Mouse (Mus musculus) neural tube, embryonic 14.5 days (tissue): ENCODE data around the gene Uggt1. TPM values are rescaled to one million over a fixed set of nuclear protein-coding genes. Genes with fewer than 3 reads are reported as not detected.

Experiments used
- ATAC-seq: fragments of 200-750 bp; cut with Nextera tagmentation; 2 replicates; pipeline ENCODE4 v1.8.0; 2017; ENCODE audit warnings: low read depth, mild to moderate bottlenecking, moderate TSS enrichment, moderate library complexity
- H3K27ac ChIP-seq: fragments of 300-500 bp; sonication (generic); 2 replicates; pipeline ENCODE4 v1.5.1; 2014; ENCODE audit warnings: low read depth, mild to moderate bottlenecking, control low read depth, low read length, moderate library complexity, mixed read lengths
- H3K27me3 ChIP-seq: fragments of 300-500 bp; sonication (generic); 2 replicates; pipeline ENCODE4 v1.6.1; 2014; ENCODE audit warnings: low read length; ENCODE audit not compliant: control insufficient read depth, insufficient read depth
- H3K36me3 ChIP-seq: fragments of 300-500 bp; sonication (generic); 2 replicates; pipeline ENCODE4 v1.6.1; 2014; ENCODE audit warnings: low read length, mixed read lengths; ENCODE audit not compliant: control insufficient read depth, insufficient read depth
- H3K4me1 ChIP-seq: fragments of 300-500 bp; sonication (generic); 2 replicates; pipeline ENCODE4 v1.6.1; 2014; ENCODE audit warnings: low read length; ENCODE audit not compliant: control insufficient read depth, insufficient read depth
- H3K4me2 ChIP-seq: fragments of 300-500 bp; sonication (generic); 2 replicates; pipeline ENCODE4 v1.6.1; 2014; ENCODE audit warnings: mild to moderate bottlenecking, low read depth, low read length, control low read depth
- H3K4me3 ChIP-seq: fragments of 300-500 bp; sonication (generic); 2 replicates; pipeline ENCODE4 v1.5.1; 2014; ENCODE audit warnings: low read depth, low read length, control low read depth, mixed read lengths
- H3K9ac ChIP-seq: fragments of 300-500 bp; sonication (generic); replicated peaks from 2 replicates; pipeline ENCODE4 v1.6.1; 2014; ENCODE audit warnings: low read depth, mild to moderate bottlenecking, control low read depth, low read length, mixed read lengths
- H3K9me3 ChIP-seq: fragments of 300-500 bp; sonication (generic); 2 replicates; pipeline ENCODE4 v1.6.1; 2016; ENCODE audit warnings: low read length; ENCODE audit not compliant: control insufficient read depth
- WGBS: fragments of 180-500 bp; shearing (Covaris S2); extraction: QIAGEN DNeasy Blood & Tissue Kit; methylation state at CpG from one replicate; pipeline ENCODE4 v1.1.7; 2014; 5-methylcytosine and 5-hydroxymethylcytosine counted together
- polyA plus RNA-seq: library from polyadenylated mRNA; unstranded; fragments of >200 nt; fragmentation: Nextera tagmentation; extraction: Ambion mirVana; gene quantifications from 2 replicates; pipeline ENCODE4 v1.2.1, GENCODE M21; 2014

Uggt1 gene
- polyA plus RNA-seq, 1 experiment from 2014 or later: 61.6 TPM

- no peaks in the 10 kb centered on the region for H3K4me1 ChIP-seq
- no peak overlapping the region for H3K27ac ChIP-seq
- 83% methylated on average over 8 of the region's 8 CpGs for WGBS
- no peak for ATAC-seq
- no peak overlapping the region for H3K4me2 ChIP-seq
- H3K36me3 ChIP-seq: peaks cover 58% of the 10 kb centered on the region; the same call in 1 of the 2 replicates
- no peak overlapping the region for H3K9ac ChIP-seq
- no peaks in the 10 kb centered on the region for H3K27me3 ChIP-seq
- no peaks in the 10 kb centered on the region for H3K9me3 ChIP-seq
- H3K4me3 ChIP-seq: no peak overlapping the region
Measured at GRCm38 (mm10) chr1:36173461-36173860, 71.1 kb downstream of the Uggt1 start.

DNA sequence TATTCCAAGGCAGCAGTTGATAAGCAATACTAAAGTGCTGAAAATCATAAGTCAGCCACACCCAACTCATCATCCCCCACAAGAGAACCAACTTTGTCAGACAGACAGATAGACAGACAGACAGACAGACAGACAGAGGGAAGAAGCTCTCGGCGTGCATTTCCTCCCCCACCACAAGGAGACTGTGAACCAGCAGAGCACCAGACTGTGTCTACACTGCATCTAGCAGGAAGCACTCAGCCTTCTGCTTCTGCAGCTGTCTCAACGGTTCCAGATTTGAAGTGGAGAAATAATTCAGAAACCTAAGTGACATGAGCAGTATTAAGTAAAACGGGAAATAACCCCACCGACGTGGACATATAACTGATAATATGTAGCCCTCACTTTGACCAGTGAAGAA is 71.6 kb downstream of the Uggt1 start:
- H3K27ac ChIP-seq: no peak overlapping the region

DNA sequence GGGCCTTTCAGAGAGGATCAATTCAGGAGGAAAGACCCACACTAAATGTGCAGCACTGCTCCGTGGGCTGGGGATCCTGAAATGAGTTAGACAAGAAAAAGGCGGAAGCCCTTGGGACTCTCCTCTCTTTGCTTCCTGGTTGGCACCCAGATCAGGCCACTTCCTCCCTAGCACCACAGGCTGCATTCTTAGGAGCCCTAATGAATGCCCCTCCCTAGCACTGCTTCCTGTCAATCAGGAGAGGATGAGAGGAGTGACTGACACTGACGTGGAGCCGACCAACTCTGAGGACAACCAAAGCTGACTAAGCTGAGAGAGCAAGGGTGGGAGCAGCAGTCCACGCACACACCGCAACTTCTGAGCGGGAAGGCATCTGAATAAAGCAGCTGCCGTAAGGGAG is 81.8 kb downstream of the Uggt1 start:
- Histone ChIP-seq H3K9me3 (no peaks in the 10 kb centered on the region), H3K4me1 (no peaks in the 10 kb centered on the region), H3K9ac (no peak overlapping the region), H3K4me2 (no peak overlapping the region), H3K27me3 (no peaks in the 10 kb centered on the region), H3K4me3 (no peak overlapping the region), H3K36me3 (peaks cover 56% of the 10 kb centered on the region), H3K27ac (no peak overlapping the region)
- WGBS: 87% methylated on average over 8 of the region's 8 CpGs
- ATAC-seq: no peak

More for the DNA sequence above, 71.6 kb downstream of the Uggt1 start:
- Histone ChIP-seq H3K9me3 (no peaks in the 10 kb centered on the region), H3K4me2 (no peak overlapping the region), H3K4me3 (no peak overlapping the region), H3K27me3 (no peaks in the 10 kb centered on the region), H3K36me3 (peaks cover 56% of the 10 kb centered on the region; the same call in 1 of the 2 replicates), H3K9ac (no peak overlapping the region), H3K4me1 (no peaks in the 10 kb centered on the region)
- no peak for ATAC-seq
- 95% methylated on average over 6 of the region's 6 CpGs for whole genome bisulfite sequencing

- Histone ChIP-seq H3K27me3 (no peaks in the 10 kb centered on the region), H3K4me3 (no peak overlapping the region), H3K9ac (no peak overlapping the region), H3K9me3 (no peaks in the 10 kb centered on the region), H3K4me1 (no peaks in the 10 kb centered on the region), H3K27ac (no peak overlapping the region), H3K36me3 (peaks cover 58% of the 10 kb centered on the region), H3K4me2 (no peak overlapping the region)
- WGBS: 94% methylated on average over 9 of the region's 9 CpGs
- no peak for ATAC-seq
Measured at GRCm38 (mm10) chr1:36161208-36161607, 83.3 kb downstream of the Uggt1 start.

DNA sequence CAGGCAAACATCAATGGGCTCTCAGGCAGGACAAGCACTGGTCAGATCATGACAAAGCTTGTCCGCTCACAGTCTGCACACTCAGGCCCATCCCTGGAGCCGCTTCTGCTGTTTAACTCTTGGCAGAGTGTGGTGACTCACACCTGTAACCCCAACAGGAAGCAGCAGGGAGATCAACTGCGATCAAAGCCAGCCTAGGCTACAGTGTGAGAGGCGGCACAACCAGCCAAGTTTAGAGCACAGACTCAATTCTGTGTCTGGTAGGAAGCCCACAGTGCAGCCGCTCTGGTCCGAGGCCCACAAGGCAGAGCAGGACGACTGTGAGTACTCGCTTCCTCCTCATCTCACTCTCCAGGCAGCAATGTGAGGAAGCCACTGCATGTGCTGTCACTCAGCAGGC is 84.3 kb downstream of the Uggt1 start:
- H3K27me3 ChIP-seq: no peaks in the 10 kb centered on the region
- peaks cover 63% of the 10 kb centered on the region for H3K36me3 ChIP-seq
- H3K9me3 ChIP-seq: no peaks in the 10 kb centered on the region
- WGBS: 95% methylated on average over 8 of the region's 8 CpGs
- H3K4me1 ChIP-seq: no peaks in the 10 kb centered on the region
- no peak overlapping the region for H3K27ac ChIP-seq
- no peak for ATAC-seq
- no peak overlapping the region for H3K4me3 ChIP-seq
- H3K4me2 ChIP-seq: no peak overlapping the region
- no peak overlapping the region for H3K9ac ChIP-seq

DNA sequence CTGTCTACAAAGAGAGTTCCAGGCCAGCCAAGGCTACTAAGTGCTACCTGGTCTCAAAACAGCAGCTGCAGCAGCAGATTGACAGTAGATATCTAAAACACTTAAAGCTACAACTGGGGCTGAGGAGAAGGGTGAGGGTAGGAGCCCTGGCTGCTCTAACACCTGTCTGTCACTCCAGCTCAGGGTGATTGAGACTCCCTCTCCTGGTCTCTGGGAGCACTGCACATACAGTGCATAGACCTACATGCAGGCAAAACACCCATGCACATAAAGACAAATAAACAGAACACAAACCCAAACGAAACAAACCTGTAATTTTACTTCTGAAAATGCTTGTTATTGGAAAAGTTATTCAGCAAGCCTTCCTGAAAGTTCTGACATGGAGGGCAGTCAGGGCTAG is 95.1 kb downstream of the Uggt1 start:
- Histone ChIP-seq H3K4me3 (no peak overlapping the region), H3K9me3 (no peaks in the 10 kb centered on the region), H3K27me3 (no peaks in the 10 kb centered on the region), H3K9ac (no peak overlapping the region), H3K27ac (no peak overlapping the region), H3K36me3 (peaks cover 64% of the 10 kb centered on the region), H3K4me2 (no peak overlapping the region), H3K4me1 (no peaks in the 10 kb centered on the region)
- WGBS: 74% methylated on average over 1 of the region's 1 CpGs
- ATAC-seq: no peak

- Histone ChIP-seq H3K27ac (no peak overlapping the region), H3K4me3 (no peak overlapping the region), H3K4me2 (no peak overlapping the region), H3K9me3 (no peaks in the 10 kb centered on the region), H3K9ac (no peak overlapping the region), H3K36me3 (peaks cover 66% of the 10 kb centered on the region), H3K27me3 (no peaks in the 10 kb centered on the region), H3K4me1 (no peaks in the 10 kb centered on the region)
- WGBS: 79% methylated on average over 2 of the region's 2 CpGs
- no peak for ATAC-seq
Measured at GRCm38 (mm10) chr1:36148809-36149208, 95.7 kb downstream of the Uggt1 start.

- no peaks in the 10 kb centered on the region for H3K4me1 ChIP-seq
- peaks cover 38% of the 10 kb centered on the region for H3K36me3 ChIP-seq
- H3K9ac ChIP-seq: no peak overlapping the region
- no peaks in the 10 kb centered on the region for H3K27me3 ChIP-seq
- no peaks in the 10 kb centered on the region for H3K9me3 ChIP-seq
- H3K4me3 ChIP-seq: no peak overlapping the region
- WGBS: 30% methylated on average over 1 of the region's 1 CpGs
- no peak for ATAC-seq
- H3K4me2 ChIP-seq: no peak overlapping the region
- no peak overlapping the region for H3K27ac ChIP-seq
Measured at GRCm38 (mm10) chr1:36145050-36145449, 99.5 kb downstream of the Uggt1 start.

DNA sequence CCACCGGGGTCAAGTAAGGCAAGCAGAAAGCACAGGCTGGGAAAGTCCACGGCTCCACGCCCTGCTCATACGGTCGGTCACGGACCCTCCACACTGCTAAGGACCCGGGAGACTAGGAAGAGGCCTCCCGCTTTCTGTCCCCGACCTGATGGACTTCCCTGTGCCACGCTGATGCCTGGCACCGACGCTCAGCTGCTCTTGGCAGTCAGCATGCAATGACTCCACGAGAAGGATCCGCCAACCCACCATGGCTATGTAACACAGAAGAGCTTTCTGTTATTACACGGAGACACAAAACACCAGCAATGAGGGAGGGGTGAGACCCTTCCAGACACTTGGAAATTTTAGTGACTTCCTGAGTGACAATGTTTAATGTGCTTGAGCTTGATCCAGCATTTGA is 104.2 kb downstream of the Uggt1 start:
- H3K4me3 ChIP-seq: no peak overlapping the region
- no peak for ATAC-seq
- peaks cover 16% of the 10 kb centered on the region for H3K36me3 ChIP-seq
- no peak overlapping the region for H3K27ac ChIP-seq
- no peaks in the 10 kb centered on the region for H3K4me1 ChIP-seq
- no peak overlapping the region for H3K9ac ChIP-seq
- no peaks in the 10 kb centered on the region for H3K9me3 ChIP-seq
- no peak overlapping the region for H3K4me2 ChIP-seq
- H3K27me3 ChIP-seq: no peaks in the 10 kb centered on the region
- 96% methylated on average over 15 of the region's 15 CpGs for whole genome bisulfite sequencing

GRCm38 (mm10) chr1:36134584-36134983 is 109.9 kb downstream of the Uggt1 start:
- 2% methylated on average over 3 of the region's 3 CpGs for WGBS
- no peak overlapping the region for H3K4me3 ChIP-seq
- H3K27ac ChIP-seq: no peak overlapping the region
- H3K4me2 ChIP-seq: no peak overlapping the region
- H3K27me3 ChIP-seq: no peaks in the 10 kb centered on the region
- no peaks in the 10 kb centered on the region for H3K36me3 ChIP-seq
- 0 out of 2 replicates have a peak, but pooled peaks have one; percentile 56 for ATAC-seq
- H3K9ac ChIP-seq: no peak overlapping the region
- no peaks in the 10 kb centered on the region for H3K4me1 ChIP-seq
- no peaks in the 10 kb centered on the region for H3K9me3 ChIP-seq
